Mouse (Mus musculus) spleen, embryonic (tissue): ENCODE data around the gene D2hgdh.
"Not testable (repeated sequence)": the region's sequence is repeated elsewhere in the genome, so short reads cannot be mapped to it uniquely, and the experiment has no call there.

Experiments used
- CTCF ChIA-PET: fragments of 350-600 bp; sonication (Branson Sonifier 250); formaldehyde crosslinking; loops from one replicate; lab custom pipeline; 2022; lab: Charles Lee

D2hgdh gene

DNA sequence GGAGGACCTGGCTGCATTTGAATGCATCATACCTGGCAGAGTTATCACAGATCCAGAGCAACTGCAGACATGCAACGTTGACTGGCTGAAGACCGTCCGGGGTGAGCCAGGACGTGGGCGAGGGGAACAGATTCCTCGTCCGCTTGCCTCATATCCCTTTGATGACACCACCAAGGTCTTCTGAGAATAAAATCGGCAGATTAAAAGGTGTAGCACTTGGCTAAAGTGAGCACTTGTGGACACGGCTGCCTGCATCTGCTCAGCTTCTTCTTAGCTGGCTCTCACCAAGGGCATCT lies 1.8 kb downstream of the D2hgdh start:
- CTCF ChIA-PET: no interaction called here

DNA sequence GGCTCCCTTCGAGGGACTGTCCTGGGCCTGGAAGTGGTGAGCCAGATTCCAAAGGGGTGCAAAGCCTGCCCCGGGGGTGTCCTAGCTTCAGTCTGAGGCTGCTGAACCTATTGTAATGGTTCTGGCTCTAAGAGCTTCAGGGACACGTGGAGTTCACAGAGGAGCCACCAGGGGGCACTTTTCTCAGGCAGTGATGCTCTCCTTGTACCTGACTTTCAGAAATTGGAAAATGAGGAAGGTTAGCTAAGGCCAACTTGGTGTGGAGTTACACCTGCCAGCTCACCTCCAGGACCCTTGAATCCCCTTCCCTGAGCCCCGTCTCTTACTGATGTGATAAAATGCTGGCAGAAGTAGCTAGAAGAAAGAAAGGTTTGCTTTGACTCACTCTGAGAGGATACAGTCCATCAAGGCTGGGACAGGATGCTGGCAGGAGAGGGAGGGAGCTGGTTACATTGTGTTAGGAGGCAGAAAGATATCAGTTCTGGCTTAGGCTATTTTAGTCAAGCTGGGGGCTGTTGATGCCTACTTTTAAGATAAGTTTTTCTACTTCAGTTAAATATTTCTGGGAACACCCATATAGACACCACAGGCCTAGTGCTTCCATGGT lies 8.1 kb downstream of the D2hgdh start:
- CTCF ChIA-PET: not testable (repeated sequence)

DNA sequence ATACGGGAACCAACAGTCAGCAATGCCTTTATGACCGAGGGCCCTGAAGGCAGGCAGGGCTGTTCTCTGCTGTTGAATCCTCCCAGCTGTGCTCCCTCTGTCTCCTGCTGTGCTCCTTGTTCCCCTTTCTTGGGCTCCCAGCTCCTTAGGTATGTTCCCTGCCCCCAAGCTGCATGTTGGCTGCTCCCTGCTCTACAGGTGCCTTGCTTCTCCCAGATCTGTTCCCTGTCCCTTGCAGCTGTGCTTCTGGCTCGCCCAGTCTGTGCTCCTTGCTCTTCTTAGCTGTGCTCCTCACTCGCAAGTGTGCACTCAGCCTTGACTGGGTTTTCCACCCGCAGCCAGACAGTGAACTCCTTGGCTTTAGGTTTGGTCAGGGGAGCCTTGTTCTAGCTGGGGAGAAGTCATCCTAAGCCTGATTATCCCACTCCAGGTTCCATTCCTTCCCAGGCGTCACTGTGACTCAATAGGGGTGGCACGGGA lies 10.0 kb downstream of the D2hgdh start:
- CTCF ChIA-PET: no interaction called here

DNA sequence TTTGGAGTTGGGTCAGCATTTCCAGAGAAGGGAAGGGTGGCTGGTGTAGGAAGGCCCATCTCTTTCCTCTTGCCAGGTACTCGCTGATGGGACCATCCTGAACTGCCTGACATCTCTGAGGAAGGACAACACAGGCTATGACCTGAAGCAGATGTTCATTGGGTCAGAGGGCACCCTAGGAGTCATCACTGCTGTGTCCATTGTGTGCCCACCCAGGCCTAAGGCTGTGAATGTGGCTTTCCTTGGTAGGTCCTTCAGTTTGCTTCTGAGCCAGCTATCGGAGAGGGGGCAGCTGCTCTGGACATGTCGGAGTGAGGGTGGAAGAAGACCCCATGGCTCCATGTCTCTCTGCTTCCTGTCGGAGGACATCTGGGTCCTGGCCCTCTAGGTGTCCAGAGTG lies 10.5 kb downstream of the D2hgdh start:
- CTCF ChIA-PET: no interaction called here

DNA sequence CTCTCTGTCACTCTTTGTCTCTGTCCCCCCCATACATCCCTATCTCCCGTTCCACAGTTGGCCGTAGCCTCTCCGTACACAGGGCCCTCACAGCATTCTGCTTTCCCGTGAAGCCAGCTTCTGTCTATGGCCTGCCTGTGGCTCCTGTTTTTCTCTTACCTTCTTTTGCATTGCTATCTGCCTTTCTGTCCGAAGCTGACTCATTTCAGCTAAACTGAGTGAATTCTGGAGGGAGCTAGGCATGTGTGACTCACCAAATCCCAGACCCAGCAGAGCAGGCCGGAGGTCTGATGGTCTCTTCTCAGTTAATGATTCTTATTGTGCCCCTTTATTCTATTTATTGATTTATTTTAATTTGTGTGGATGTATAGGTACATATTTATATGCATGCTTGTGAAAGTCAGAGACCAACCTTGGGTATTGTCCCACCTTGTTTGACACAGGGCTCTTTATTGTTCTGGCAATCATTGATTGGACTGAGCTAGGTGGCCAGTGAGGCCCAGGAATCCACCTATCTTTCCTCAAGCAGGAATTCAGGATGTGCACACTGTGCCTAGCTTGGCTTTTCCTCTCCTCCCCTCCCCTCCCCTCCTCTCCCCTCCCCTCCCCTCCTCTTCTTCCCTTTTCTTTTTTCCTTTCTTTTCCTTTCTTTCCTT lies 11.3 kb downstream of the D2hgdh start:
- CTCF ChIA-PET: no interaction called here

DNA sequence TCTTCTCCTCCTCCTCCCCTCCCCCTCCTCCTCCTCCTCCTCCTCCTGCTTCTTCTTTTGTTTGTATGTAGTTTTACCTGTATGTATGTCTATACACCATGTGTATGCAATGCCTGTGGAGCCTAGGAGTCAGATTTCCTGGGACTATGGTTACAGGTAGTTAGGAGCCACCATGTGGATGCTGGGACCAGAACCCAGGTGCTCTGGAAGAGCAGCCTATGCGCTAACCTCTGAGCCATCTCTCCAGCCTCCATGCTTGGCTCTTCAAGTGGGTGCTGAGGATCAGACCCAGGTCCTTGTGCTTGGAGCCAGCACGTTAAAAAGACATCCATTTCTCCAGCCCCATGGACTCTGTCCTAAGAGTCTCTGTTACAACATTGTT lies 11.8 kb downstream of the D2hgdh start:
- CTCF ChIA-PET: no interaction called here

DNA sequence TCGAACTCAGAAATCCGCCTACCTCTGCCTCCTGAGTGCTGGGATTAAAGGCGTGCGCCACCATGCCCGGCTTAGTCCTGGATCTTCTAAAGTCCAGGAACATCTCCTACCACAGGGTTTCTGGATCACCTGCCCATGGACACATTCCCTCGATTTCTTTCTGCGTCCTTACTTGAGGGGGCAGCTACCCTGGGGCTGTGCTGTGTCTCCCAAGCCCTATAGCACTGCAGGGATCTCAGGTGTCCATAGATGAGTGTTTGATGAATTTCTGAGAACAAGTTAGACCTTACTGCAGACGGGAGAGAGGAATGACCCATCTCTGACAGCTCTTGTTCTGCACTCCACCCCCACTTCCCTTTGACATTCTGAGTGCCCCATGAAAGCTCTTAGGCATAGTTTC lies 12.6 kb downstream of the D2hgdh start:
- CTCF ChIA-PET: no interaction called here

DNA sequence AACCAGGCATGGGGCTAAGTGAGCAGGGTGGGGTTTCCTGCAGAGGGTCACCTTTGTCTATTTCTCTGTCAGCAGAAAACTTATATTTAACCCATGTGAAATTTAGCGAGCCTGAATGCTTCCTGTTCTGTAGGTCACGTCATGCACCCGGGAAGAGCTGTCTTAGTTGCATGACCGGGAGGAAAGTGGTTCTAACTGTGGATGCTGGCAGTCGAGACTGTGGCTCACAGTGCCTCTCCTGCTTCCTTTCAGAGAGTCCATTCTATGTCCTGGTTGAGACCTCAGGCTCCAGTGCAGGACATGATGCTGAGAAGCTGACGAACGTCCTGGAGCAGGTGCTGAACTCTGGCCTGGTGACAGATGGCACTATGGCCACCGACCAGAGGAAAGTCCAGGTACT lies 13.9 kb downstream of the D2hgdh start:
- CTCF ChIA-PET: not testable (repeated sequence)

DNA sequence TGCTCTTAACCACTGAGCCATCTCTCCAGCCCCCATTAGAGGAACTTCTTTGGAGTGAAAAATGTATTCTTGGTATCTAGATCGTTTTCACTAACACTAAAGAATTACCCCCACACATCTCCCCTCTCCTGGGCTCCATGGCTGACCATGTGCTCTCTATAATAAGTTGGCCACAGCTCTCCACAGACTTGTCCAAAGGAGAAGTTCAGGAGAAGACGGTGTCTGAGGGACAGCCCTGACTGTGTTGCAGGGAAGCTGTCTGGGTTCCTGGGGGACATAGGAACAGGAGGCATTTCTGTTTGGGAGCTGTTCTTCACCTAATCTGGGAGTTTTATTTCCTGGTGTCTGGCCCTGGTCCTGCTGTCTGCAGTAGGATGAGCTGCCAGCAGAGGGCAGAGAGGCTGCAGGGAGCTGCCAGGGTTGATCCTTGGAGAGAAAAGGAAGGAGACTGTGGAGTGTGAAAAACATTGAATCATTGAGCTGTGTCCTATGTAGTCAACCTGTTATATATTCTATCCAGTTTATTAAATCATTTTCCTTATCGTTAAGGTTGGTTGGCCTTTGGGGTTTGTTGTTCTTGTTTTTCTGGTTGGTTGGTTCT lies 21.2 kb downstream of the D2hgdh start:
- CTCF ChIA-PET: not testable (repeated sequence)

DNA sequence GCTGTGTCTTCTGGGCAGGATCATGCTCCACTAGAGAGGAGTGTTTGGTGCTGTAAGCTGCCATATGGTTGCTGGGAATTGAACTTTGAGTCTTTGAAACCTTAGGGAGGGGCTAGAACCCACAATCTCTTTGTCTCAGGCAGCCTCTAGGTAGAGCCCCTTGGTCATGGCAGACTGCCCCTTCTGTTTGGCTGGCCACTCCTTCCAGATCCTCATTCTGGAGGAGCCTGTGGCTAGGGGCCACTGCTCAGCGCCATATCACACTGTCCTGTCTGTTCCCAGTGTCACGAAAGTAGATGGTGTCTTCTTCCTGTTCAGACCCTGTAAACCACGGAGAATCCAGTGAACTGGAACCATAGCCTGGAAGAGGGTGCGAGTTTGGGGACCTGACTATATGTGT lies 31.1 kb downstream of the D2hgdh start:
- CTCF ChIA-PET: not testable (repeated sequence)

DNA sequence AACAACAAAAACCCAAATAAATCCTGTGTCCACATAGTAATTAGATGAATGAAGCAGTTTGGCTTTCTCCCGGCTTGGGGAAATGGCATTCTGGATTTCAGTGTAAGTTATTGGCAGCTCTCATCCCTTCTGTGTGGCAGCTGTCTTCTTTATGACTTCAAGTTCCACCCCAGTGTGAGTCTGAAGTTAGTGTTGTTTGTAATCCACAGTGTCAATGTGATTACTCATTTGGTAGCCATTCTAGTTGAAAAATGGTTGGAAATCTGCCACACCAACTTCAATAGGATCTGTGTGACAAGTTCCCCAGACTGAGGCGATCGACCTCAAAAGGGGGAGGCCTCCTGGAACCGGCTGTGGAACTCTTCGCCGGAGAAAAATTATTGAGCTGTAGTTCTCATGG lies 32.7 kb downstream of the D2hgdh start:
- CTCF ChIA-PET: no interaction called here

DNA sequence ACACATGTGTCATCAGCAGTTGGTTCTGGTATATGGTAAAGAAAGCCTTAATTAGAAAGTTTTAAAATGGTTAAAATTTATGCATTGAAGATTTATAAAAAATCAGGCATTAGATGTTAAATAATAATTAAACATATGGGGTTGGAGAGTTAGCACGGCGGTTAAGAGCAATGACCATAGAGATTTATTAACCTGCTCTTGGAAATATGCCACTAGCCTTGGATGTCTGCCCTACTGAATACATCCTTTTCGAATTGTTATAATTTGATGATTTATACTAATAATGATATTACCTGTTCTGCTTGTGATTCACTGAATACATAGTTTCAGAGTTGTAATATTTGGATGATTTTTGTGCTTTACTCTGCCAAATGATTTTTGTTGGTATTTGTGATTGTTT lies 33.3 kb downstream of the D2hgdh start:
- CTCF ChIA-PET: no interaction called here

DNA sequence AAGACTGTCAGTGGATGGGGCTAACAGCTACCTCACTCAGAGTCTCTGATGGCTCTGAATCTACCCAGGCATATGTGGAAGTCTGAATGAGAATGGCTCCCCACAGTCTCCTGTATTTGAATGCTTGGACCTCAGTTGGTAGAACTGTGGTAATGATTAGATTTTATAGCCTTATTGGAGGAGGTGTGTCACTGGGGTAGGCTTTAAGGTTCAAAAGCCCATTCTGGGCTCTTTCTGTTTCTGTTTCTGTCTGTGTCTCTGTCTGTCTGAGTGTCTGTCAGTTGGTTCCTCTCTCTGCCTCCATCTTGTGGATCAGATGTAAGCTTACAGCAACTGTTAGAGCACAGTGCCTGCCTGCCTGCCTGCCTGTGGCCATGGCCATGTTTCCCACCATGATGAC lies 34.9 kb downstream of the D2hgdh start:
- CTCF ChIA-PET: no interaction called here

DNA sequence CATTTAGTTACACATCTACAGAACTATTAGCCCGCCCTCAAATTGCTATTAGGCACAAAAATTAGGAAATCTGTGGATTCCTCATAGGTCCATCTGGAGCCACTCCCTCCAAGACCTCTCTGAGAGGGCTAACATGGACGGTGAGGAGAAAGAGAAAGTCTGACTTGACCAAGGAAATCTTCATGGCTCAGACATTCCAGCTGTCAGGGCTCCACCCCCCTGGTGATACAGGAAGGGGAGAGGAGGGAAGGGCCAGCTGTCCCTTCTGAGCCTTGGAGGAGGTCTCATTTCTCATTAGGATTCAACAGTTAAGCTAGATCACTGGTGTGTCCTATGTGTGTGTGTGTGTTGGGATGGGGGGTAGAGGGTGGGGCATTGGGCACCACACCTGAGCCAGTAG lies 36.3 kb downstream of the D2hgdh start, which contains the start of gene Gal3st2:
Gene Gal3st2, plus strand, starts transcription at position 259 of the 400 bp plus-strand sequence.
- CTCF ChIA-PET: not testable (repeated sequence)

DNA sequence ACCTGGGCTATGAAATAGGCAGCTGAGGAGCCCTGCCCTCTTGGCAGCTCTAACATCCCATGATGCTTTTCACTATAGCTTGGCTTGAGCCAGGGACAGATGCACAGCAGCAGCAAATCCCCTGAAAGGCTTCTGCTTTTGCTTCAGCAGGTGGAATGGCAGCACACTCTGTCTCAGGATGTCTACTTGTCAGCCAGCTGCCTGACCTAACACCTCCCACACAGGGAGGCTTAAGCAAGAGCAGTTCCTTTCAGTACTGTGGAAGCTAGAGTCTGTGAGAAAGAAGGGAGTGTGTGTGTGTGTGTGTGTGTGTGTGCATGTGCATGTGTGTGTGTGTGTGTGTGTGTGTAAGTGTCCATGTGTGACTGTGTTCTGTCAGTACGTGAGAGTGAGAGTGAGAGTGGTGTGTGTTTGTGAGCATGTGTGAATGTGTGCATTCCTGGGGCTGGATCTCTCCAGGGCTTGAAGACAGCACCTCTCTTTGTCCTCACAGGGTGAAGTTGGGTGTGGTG lies 46.9 kb downstream of the D2hgdh start:
- CTCF ChIA-PET: not testable (repeated sequence)

DNA sequence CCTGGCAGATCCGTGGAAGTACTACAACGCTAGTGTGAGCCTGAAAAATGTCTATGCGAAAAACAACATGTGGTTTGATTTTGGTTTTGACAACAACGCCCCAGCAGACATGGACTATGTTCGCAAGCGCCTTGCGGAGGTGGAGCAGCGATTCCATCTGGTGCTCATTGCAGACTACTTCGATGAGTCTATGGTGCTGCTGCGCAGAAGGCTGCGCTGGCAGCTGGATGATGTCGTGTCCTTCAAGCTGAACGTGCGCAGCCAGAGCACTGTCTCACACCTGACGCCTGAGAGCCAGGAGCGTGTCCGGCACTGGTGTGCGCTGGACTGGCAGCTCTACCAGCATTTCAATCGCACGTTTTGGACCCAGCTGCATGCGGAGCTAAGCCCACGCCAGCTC lies 49.7 kb downstream of the D2hgdh start:
- CTCF ChIA-PET: not testable (repeated sequence)

DNA sequence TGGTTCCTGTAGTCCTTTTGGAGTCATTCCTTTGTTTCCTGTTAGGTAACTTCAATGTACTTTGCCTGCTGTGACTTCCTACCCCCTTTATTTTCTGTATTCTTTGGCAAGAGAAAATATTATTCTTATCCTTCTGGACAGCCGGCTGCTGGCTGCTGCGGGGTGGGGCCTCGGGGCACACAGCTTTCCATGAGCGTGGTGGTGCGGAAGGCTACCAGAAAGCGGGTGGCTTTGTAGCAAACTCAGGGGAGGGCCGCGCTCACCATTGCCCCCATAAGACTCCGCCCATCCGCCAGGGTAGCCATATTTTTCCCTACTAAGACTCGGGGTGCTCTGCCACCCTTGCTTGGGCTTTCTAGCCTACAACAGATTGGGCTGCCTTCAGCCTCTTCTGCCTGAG lies 57.1 kb downstream of the D2hgdh start:
- CTCF ChIA-PET: not testable (repeated sequence)

DNA sequence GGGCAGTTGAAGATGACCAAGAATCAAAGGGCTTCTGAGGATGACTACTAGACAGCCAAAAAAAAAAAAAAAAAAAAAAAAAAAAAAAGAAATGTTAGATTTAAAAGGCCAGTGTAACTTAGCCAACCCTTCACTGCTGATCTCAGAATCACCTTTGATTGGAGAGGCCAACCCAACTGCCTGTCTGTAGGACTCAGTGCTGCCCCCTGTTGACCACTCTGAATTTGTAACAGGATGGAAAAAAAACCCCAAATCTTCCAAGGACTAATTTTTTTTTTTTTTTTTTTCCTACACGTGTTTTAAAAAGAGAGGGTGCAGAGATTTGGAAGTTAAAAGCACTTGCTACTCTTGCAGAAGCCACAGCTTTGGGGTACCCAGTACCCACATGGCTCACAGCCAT lies 66.2 kb downstream of the D2hgdh start:
- CTCF ChIA-PET: not testable (repeated sequence)

DNA sequence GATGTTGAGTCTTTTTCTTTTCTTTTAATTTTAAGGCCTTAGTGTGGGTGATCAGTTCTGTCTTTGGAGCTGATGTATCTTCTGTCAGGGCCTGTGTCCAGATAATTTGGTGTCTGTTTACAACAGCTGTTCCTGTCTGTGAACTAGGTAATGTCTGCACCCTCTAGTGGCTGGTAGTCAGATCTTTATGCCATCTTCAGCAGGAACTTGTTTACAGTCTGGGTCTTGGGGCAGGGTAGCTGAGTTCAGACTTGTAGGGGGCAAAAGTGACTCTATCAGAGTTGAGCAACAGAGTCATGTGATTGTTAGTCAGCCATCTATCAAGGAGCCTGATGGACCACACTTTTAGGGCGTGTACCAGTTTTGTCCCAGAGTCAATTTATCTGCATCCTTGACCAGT lies 72.7 kb downstream of the D2hgdh start:
- CTCF ChIA-PET: not testable (repeated sequence)

DNA sequence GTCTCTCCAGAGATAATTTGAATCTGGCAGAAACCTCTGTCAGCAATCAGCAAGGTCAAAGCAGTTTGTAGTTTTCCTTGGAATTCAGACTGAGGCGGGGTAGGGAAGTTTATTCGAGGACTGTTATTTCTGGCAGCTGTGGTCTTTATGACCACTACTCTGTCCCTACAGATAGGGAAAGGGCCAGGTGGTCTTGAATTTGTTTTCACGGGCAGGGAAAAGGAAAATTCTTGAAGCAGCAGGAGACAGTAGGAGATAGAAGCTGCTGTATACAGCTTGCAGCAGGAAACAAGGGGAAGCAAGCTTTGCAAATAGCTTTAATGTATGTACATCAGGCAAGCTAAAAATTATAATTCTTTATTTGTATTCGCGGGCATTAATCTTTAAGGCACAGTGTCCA lies 76.6 kb downstream of the D2hgdh start:
- CTCF ChIA-PET: not testable (repeated sequence)
